Mouse (Mus musculus) lung, adult 18-20 months (tissue): ENCODE results near the gene Gm28308.

Experiments used
- DNase-seq, 2 experiments: peaks; one replicate each; pipeline ENCODE4 v3.0.0; 2022; ENCODE audit warnings: mixed read lengths in 2 of 2

Gm28308 gene

GRCm38 (mm10) chr6:52152226-52153193 is 60.6 kb downstream of the Gm28308 start:
- no peak for DNase-seq

DNA sequence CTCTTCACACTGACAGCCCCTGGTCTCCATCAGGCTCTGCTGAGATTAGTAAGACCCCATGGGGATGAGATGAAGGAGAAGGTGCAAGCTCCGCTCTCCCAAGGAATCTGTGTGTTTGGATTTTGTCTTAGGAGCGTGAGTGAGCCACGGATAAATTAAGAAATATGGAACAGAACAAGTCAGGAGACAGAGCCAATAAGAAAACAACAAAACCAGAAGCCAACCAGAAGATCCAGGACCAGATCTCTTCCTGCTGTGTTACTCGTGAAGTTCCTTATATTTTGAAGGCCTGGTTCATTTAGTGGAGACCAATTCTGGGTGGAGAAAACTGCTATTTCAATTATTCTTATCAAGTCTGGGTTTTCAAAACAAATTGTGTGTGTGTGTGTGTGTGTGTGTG is 61.6 kb downstream of the Gm28308 start:
- DNase-seq, result no peak

GRCm38 (mm10) chr6:52150401-52150966 is 62.7 kb downstream of the Gm28308 start:
- DNase-seq, result no peak

DNA sequence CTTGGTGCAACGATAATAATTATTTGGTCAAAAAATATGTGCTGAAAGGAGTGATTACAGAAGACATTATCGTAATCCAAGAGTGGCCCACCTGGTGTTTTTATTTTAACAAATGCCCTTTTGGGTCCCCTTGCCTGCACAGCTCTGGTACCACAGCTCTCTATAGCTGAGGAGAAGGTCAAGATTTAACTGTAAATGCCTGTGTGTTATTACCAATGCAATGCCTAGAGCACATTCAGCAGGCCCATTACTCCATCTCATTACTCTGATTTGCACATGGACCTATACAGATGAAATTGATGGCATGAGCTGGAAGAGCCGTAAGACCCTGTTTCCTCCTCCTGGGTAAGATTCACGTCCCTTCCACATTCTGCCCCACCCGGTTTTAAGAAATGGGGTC is 74.0 kb downstream of the Gm28308 start:
- DNase-seq, result no peak

- DNase-seq, result no peak
Observed at GRCm38 (mm10) chr6:52138576-52138975, 74.6 kb downstream of the Gm28308 start.

DNA sequence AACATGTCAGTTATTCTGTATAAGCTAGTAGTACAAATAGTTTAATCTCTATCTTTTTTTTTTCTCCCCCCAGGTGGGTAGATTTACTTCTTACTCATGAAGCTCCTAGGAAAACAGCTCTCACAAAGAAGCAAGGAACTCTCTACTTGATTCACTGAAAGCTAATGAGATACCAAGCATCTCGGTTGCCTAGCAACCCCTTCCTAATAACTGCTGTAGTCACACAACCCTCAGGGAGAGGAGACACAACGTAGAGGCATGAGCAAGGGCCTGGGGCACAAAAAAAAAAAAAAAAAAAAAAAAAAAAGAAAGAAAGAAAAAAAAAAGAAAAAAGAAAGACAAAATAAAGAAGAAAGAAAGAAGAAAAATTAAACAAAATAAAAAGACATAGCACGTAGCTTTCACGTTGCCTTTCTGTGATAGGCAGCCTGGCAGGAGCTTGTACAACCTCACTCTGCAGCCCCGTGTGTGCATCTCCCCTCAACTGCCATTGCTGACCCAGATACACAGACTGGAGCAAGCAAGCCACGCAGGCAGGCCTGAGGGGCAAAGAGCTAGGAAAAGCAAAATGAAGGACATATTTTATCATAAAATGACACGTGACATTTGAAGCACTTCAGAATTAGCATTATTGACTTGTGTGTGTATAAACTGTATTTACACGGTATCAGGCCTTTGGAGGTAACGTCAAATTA is 75.2 kb downstream of the Gm28308 start:
- DNase-seq, result no peak

- no peak for DNase-seq
Observed at GRCm38 (mm10) chr6:52123673-52124072, 89.5 kb downstream of the Gm28308 start.

- no peak for DNase-seq
Observed at GRCm38 (mm10) chr6:52121173-52121572, 92.0 kb downstream of the Gm28308 start.

GRCm38 (mm10) chr6:52118903-52119635 is 94.1 kb downstream of the Gm28308 start:
- no peak for DNase-seq

GRCm38 (mm10) chr6:52115899-52116298 is 97.2 kb downstream of the Gm28308 start:
- DNase-seq, result no peak
